Mouse (Mus musculus): ENCODE measurements at regions not wholly inside any gene's neighbourhood (a gene's known extent, or its start where the extent isn't known, plus 50 kb on each side); places are given as distances from the start of the nearest gene placed in this dataset.

GRCm38 (mm10) chr12:38928786-38929351, 149.7 kb downstream of the Etv1 start:
- peak; percentile 94 for DNase-seq

DNA sequence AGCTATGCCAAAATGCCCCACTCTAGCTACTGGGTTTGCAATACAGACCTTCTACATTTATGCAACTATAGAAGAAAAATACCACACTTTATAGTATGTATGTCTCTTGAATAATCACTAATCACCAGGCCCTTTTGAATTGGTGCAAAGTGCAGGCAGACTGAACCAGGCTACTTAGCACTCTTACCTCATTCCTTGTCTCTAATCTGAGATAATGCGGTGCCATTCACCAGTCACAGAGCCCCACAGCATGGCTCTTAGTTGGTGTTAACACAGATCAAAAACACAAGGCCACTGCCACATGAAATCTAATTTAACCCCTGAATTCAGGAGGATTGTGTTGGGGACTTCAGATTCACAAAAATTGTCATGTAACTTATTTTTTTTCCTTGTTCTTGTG, 150.5 kb downstream of the Etv1 start:
- no peak for DNase-seq

- no peak for DNase-seq
Measured at GRCm38 (mm10) chr12:38931769-38932168, 152.6 kb downstream of the Etv1 start.

DNA sequence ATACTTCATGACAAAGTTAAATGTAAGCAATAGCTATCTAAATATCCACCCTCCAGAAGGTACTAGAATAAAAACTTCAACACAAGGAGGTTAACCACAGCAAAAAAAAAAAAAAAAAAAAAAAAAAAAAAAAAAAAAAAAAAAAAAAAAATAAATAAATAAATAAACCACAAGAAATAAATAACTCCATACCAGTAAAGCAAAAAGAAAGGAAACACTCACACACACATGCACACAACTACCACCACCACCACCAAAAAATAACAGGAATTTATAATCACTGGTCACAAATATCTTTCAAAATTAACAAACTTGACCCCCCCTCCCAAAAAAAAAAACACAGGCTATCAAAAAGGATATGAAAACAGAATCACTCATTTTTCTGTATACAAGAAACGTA, 180.4 kb downstream of the Etv1 start:
- no peak for DNase-seq

DNA sequence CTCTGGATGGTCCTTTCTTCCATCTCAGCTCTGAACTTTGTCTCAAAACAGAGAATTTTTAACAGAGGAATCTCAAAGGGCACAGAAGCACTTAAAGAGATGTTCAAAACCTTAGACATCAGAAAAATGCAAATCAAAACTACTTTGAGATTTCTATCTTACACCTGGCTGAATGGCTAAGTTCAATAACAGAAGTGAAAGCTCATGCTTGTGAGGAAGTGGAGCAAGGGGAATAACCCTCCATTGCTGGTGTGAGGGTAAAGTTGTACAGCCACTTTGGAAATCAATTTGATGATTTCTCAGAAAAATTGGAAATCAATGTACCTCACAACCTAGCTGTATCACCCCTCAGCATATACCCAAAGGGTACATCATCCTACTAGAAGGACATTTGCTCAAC, 183.1 kb downstream of the Etv1 start:
- DNase-seq, result no peak

- peak; percentile 63 for DNase-seq
Measured at GRCm38 (mm10) chr12:38970347-38970746, 191.2 kb downstream of the Etv1 start.

GRCm38 (mm10) chr12:38972205-38972604, 193.0 kb downstream of the Etv1 start:
- DNase-seq, result no peak

- no peak for DNase-seq
Measured at GRCm38 (mm10) chr12:38975508-38975907, 196.3 kb downstream of the Etv1 start.

DNA sequence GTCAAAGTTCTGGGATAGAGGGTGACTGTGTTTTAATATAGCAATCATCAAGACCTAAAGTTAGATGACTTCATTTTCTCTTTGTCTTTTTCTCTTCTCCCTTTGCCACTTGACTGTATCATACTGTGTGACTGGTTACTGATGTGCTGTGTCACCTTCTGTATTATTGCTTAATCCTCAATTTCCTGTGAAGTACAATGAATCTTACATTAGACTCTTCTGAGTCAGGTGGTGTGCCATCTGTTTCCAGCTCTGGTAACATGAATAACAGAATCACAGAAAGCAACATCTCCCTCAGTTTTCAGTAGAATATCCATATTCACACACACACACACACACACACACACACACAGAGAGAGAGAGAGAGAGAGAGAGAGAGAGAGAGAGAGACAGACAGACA, 203.2 kb downstream of the Etv1 start:
- DNase-seq, result no peak

DNA sequence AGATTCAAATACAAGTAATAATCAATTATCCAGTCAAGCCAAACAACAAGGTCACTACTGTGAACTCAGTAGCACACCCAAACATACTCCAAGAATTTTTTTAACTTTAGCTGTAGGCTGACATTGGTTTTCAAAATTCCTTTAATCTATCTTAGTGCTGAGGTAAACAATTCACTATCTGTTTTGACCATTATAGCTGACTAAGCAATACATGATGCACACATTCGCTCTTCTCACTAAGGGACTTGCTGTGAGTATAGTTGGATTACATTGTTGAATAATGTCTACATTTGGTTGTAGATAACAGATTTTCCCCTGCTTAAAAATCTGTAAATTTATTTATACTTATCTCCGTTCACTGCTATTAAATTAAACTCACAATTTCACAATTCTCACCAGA, 206.7 kb downstream of the Etv1 start:
- no peak for DNase-seq

DNA sequence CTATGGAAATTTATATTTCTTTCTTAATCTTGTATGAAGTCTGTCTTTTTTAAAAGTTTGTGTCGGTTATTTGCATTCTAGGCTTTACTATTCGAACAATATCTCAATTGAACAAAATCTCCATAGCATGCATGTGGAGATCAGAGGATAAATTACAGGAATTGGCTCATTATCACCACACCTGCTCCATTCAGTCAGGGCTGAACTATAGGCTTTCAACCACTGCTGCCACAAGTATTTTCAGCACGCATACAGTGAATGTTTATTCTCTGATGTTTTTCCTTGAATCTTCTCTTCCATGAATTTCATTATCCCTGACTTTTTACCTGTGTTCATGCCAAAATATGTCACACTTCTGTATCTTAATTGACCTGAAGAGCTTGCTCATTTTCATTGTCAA, 207.2 kb downstream of the Etv1 start:
- DNase-seq, result no peak

- DNase-seq, result no peak
Measured at GRCm38 (mm10) chr12:38987277-38987676, 208.1 kb downstream of the Etv1 start.

GRCm38 (mm10) chr12:38987819-38988218, 208.6 kb downstream of the Etv1 start:
- no peak for DNase-seq

DNA sequence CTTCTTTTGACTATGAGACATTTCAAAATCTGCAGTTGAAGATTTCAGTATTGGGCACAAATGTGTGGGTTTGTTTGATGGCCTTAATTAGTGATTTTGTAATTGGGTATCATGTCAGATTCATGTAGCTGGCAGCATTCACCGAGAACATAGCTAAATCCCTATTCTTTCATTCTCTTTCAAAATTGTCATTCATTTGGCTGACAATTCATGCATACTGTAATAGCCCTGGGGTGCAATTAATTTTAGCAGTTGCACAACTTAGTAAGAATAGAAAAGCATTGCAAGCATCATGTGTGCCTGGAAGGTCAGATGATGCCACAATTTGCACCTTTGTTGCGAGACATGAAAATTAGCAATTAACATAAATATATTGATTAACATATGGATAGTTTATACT, 248.0 kb downstream of the Etv1 start:
- DNase-seq, result no peak

GRCm38 (mm10) chr12:39027948-39028347, 248.8 kb downstream of the Etv1 start:
- DNase-seq, result no peak

- DNase-seq, result no peak
Measured at GRCm38 (mm10) chr12:39033982-39034381, 254.8 kb downstream of the Etv1 start.

- DNase-seq, result no peak
Measured at GRCm38 (mm10) chr12:39036466-39037037, 257.4 kb downstream of the Etv1 start.

- no peak for DNase-seq
Measured at GRCm38 (mm10) chr12:39038077-39038476, 258.9 kb downstream of the Etv1 start.

DNA sequence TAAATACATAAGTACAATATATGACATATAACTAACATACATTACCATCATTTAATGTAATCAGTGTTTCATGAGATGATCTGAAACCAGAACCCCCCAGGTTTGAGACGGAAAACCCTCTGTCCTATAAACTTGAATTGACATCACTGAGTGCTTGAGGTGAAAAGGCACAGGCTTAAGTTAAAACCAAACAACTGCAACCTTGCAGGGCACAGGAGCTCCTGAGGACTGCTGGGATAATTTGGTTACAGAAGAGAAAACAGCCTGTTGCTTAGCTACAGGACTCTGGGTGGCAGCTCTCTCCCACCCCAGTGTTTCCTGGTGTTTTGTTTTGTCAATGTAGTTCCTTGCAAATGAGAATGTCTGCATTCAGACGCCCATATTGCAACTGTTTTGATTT, 259.5 kb downstream of the Etv1 start:
- no peak for DNase-seq

GRCm38 (mm10) chr12:39047126-39047525, 267.9 kb downstream of the Etv1 start:
- no peak for DNase-seq

GRCm38 (mm10) chr12:39048441-39048840, 269.3 kb downstream of the Etv1 start:
- DNase-seq, result no peak

DNA sequence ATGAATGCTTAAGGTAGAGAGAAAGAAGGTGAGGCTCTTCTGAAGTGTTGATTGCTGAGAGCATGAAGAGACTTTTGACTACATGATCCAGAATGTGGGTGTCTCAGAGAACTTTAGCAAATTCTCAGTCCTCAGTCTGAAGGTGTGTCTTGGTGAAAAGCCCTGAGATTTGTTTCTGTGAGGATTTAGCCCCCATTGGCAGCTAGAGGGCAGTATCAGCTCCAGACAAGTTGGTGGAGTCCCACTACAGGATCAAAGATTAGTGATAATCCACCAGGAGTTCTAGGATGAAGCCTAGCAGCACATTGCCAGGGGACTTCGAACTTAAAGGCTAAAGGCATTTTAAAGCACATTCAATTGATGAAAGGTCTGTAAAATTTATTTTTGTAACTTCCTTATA, 269.8 kb downstream of the Etv1 start:
- no peak for DNase-seq

- DNase-seq, result no peak
Measured at GRCm38 (mm10) chr12:39070331-39071045, 291.3 kb downstream of the Etv1 start.

- no peak for DNase-seq
Measured at GRCm38 (mm10) chr12:39073289-39074022, 294.3 kb downstream of the Etv1 start.
